Mouse (Mus musculus) liver (tissue): ENCODE measurements around the gene Lurap1l.

ENCODE experiments used
- DNase-seq: peaks from one replicate; pipeline ENCODE4 v3.0.0-alpha.2; 2020; ENCODE audit warnings: mixed read lengths

The Lurap1l gene

GRCm38 (mm10) chr4:80917812-80918211, 7.4 kb downstream of the Lurap1l start:
- no peak for DNase-seq

DNA sequence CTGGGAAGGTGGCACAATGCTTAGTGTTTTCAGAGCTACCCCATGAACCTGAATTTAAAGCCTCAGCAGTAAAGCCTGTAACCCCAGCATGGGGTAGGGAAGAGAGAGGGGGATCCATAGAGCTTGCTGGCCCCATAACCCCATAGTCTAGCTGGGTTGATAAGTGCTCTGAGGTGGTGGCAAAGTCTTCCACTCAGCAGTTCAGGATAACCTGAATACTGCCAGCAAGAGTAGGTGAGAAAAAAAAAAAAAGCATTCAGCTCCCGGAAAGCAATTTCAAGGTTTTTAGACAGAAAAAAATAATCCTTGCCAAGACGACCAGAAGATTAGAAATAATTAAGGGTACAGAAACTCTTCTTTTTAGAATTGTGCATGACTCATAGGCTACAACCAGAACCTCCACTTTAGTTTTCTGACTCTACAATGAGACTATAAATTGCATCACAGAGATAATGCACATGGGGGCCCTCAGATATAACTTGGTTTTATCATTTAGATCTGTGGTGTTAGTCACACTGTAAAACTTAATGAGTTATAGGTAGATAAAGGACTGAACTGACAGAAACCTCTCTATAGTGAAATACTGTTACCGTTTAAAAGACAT, 8.2 kb downstream of the Lurap1l start:
- no peak for DNase-seq

DNA sequence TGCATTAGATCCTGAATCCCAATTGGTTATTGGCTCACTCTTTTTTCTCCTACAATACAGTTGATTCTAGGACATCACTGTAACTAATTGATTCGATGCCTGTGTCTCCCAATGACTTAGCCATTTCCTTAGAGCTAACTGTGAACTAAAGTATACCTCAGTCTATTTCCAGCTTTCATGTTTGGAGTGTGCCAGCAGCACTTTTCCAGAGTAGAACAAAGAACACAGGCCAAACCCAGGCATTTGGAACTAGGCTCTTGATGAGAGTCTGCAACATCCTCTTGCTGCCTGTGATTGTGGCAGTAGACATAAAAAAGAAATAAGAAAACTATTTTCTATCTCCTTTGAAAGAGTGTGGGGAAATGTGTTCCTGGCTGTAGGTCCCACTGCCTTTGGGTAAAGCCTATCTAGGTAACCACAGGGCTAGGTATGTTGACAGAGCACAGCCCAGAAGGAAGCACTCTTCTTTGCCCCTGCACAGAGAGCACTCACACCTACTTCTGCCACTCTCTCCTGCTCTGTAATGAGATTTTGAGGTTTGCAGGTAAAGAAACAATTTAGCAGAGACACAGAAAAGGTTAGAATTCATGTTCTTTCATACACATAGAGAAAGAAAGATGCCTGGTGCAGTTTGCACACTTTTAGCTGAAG, 8.9 kb downstream of the Lurap1l start:
- DNase-seq, result no peak

- DNase-seq, result no peak
These were observed 11.4 kb downstream of the Lurap1l start for GRCm38 (mm10) chr4:80921646-80922489.

DNA sequence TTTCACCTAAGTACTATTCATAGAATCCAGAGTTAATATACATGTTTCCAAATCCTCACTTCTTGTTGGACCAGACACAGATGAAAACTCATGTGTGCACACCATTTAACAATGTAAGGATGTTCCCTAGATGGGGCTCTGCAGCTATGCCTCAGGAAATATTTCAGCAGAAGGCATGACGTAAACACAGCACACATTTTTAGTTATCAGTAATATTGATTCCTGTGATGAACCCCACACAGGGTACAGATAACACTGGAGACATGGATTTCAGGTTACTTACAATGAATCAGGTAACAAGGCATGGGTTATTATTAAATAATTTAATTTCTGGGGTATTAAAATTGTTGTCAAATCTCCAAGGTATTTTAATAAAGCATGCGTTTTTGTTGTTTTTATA, 12.2 kb downstream of the Lurap1l start:
- DNase-seq, result no peak

DNA sequence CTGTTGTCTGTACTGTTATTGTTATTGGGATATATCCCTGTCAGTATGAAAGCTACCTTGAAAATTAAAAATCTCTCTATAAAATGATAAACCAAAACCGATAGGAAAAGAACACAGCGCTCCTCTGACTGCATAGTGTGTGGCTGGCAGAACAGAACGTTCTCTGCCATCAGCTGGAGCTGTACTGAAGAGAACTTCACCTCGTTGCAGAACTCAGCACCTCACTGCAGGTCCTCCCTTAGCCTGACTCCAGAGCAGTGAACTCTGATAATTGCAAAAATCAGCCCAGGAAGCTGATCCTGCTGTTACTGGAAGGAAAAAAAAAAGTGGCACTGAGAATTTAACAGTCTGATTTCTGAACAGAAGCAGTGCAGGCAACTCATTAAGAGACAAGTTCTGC, 14.4 kb downstream of the Lurap1l start:
- DNase-seq, result no peak

GRCm38 (mm10) chr4:80925752-80926519, 15.5 kb downstream of the Lurap1l start:
- no peak for DNase-seq

- DNase-seq, result no peak
These were observed 24.3 kb downstream of the Lurap1l start for GRCm38 (mm10) chr4:80934749-80935148.

GRCm38 (mm10) chr4:80939115-80939514, 28.7 kb downstream of the Lurap1l start:
- DNase-seq, result no peak

GRCm38 (mm10) chr4:80940946-80941345, 30.5 kb downstream of the Lurap1l start:
- no peak for DNase-seq

DNA sequence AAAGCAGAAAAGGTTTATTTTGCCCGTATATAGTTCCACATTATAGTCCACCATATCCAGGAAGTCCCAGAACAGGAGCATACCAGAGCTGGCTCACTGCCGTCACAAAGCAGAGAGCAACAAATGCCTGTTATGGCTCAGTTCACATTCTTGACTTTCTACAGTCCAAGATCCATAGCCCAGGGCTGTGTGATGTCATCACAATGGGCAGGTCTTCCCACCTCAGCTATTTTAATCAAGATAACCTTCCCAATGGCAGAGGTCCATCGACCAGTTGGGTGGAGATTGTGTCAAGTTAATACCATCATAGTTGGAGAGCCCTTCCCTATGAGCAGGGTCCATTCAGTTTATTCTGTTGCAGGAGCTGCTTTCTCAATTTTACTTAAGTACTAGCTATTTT, 31.5 kb downstream of the Lurap1l start:
- no peak for DNase-seq

GRCm38 (mm10) chr4:80944605-80945004, 34.2 kb downstream of the Lurap1l start:
- no peak for DNase-seq

DNA sequence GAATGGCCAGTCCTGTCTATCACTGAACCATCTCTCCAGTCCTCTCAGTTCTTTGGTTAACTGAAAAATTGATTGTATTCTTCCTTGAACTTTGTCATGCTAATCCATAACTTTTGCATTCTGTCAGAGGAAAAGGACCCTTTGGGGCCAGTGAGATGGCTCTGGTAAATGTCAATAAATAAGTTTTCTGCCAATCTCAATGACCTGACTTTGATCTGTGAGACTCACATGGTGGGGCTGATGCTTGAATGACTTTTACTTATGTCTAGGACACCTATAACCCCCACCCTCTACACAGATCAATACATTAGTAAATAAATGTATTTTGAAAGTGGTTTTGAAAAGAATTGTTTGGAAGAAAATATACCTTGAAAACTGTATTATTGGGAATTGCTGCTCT, 38.7 kb downstream of the Lurap1l start:
- DNase-seq, result no peak

GRCm38 (mm10) chr4:80949720-80950119, 39.3 kb downstream of the Lurap1l start:
- DNase-seq, result no peak

DNA sequence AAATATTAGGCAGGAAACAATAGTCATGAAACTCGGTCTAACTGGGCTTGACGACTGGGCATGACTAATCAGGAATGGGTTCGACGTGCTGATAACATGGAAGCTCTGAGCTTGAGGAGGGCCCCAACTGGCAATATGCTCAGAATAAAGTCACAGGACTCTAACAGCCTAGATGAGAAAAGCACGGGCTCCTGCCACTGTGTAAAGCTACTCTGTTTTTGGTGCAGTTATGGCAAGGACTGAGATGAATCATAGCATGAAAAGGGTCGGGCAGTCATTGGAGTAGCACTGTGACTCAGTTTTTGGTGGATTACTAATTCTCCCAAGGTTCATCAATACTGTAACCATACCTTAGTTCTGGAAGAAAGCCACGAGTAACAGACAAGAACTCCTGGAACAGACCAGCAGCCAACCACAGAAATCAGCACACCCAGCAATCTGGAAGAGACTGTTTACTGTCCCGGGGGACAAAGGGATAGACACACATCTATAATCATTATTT, 39.9 kb downstream of the Lurap1l start:
- DNase-seq, result no peak

GRCm38 (mm10) chr4:80952653-80953052, 42.2 kb downstream of the Lurap1l start:
- no peak for DNase-seq

DNA sequence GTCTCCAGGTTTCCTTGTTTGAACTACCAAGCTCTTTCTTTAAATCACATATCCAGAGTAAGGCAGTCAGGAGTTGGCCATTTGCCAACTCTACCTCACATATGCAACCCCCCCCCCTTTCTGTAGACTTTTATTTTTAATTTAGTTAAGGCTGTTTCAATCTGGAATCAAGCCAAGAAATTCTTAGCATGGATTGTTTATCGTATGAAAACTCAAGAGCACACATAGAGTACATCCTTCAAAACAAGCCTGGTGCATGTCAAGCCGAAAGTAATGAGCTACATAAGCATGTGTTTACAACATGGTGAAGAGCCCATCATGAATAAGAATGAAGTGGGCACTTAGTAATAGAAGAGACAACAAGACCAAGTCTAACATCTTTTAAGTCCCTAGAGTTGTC, 45.5 kb downstream of the Lurap1l start:
- DNase-seq, result no peak

DNA sequence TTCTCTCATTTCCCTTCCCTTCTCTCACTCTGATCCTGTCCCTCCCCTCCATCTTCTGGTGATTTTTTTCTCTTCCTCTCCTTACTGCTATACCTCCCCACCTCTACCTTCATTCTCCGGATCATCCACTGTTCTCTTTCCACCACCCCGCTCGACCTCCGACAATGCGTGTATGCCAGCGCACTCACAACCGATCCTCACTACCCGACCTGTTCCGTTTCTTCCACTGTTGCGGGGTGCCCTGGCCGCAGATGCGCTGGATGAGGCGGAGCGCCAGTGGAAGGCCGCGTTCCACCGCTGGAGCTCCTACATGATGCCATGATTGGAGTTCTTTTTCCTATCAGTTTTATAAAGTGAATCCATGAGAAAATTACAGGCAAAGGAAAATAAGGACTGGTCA, 57.1 kb downstream of the Lurap1l start:
- no peak for DNase-seq

DNA sequence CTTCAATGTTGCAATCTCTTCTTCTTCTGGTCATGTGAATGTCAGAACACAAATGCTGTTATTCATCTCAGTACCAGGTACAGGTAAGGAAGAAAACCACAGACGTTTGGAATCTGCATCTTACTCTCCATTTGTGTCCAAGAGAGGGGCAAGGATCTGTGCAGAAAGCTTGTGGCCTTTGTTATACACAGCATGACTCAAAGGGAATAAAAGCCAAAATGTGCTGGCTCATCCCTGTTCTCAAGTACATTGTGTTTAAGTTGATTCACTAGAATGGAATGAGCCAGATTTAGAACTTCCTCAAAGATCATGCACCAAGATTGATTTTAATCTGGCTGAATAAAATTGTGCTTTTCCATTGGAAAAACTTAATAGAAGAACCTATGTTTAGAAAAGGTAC, 61.4 kb downstream of the Lurap1l start:
- no peak for DNase-seq

DNA sequence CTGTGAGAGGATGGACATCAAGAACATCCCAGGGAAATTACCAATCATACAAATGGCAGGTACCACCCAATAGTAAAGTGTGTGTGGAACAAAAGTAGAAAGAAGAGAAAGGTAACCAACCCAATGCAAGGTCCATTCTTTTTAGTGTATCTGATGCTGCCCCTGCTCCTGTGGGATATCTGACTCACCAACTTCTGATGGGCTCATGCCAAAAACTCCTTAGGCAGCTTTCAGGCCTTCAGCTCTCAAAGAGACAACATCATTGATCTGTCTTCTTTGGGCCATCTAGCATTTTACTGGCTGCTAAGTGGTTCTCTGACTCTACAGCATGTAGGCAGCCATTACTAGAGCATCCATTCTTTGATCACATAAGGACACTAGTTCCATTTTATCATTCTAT, 63.5 kb downstream of the Lurap1l start:
- DNase-seq, result no peak

DNA sequence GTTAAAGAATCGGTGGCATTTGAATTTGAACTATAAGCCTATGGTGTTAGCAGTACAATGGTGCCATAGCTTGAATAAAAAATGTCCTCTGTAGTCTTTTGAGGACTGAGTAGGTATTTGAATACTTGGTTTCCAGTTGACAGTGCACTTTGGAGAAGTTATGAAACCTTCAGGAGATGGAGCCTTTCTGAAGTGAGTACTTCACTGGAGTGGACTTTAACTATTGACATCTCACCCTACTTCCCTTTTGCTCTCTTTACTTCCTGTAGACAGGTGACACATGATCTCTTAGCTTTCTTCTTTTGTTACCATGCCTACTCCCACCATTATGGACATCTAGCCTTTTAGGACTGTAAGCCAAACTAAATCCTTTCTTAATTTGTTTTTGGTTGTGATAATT, 80.4 kb downstream of the Lurap1l start:
- DNase-seq, result no peak

DNA sequence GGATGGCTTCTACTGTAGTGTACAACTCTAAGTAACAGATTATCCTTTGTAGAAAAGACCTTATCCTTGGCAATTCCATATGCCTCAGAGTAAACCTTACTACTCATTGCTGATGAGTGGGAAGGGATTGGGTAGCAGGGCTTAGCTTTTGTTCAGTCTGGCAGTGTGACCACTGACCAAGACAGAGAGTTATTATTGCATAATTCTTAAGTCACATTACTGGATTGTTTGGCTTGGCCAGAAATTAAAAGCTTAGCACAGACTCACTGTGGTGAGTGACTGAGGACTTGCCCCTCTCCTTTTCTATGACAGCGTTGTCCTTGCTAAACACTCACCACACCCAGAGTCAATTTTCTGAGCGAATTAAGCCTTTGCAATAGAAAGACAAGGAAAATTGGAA, 93.1 kb downstream of the Lurap1l start:
- no peak for DNase-seq
